Mouse (Mus musculus): ENCODE data around the gene Tnfrsf9.
"Not testable (repeated sequence)": the region's sequence is repeated elsewhere in the genome, so short reads cannot be mapped to it uniquely, and the experiment has no call there.

The Tnfrsf9 gene

GRCm38 (mm10) chr4:150914290-150914733, at the start of gene Tnfrsf9, which contains the start of gene Park7:
Gene Tnfrsf9 (plus strand): TSS chr4:150914562.
Gene Park7 (minus strand): TSS chr4:150914437.
- DNase-seq (ENCODE audit: low spot score in 2 of 2), result peak; percentile 96

GRCm38 (mm10) chr4:150865371-150865770, 49.0 kb upstream of the Tnfrsf9 start:
- no peak for DNase-seq (ENCODE audit: low spot score in 2 of 2)

GRCm38 (mm10) chr4:150866069-150866468, 48.3 kb upstream of the Tnfrsf9 start:
- DNase-seq (ENCODE audit: low spot score in 2 of 2), result no peak

GRCm38 (mm10) chr4:150866494-150866893, 47.9 kb upstream of the Tnfrsf9 start:
- DNase-seq (ENCODE audit: low spot score in 2 of 2), result no peak

GRCm38 (mm10) chr4:150868161-150868560, 46.2 kb upstream of the Tnfrsf9 start:
- no peak for DNase-seq (ENCODE audit: low spot score in 2 of 2)

- no peak for DNase-seq (ENCODE audit: low spot score in 2 of 2)
Observed at GRCm38 (mm10) chr4:150868859-150869258, 45.5 kb upstream of the Tnfrsf9 start.

- DNase-seq (ENCODE audit: low spot score in 2 of 2), result no peak
Observed at GRCm38 (mm10) chr4:150869276-150870197, 44.8 kb upstream of the Tnfrsf9 start.

- DNase-seq (ENCODE audit: low spot score in 2 of 2), result no peak
Observed at GRCm38 (mm10) chr4:150870963-150871391, 43.4 kb upstream of the Tnfrsf9 start.

- no peak for DNase-seq (ENCODE audit: low spot score in 2 of 2)
Observed at GRCm38 (mm10) chr4:150871392-150872138, 42.8 kb upstream of the Tnfrsf9 start.

- DNase-seq (ENCODE audit: low spot score in 2 of 2), result no peak
Observed at GRCm38 (mm10) chr4:150872139-150872651, 42.2 kb upstream of the Tnfrsf9 start.

- no peak for DNase-seq (ENCODE audit: low spot score in 2 of 2)
Observed at GRCm38 (mm10) chr4:150872681-150873080, 41.7 kb upstream of the Tnfrsf9 start.

GRCm38 (mm10) chr4:150874416-150874815, 39.9 kb upstream of the Tnfrsf9 start:
- DNase-seq (ENCODE audit: low spot score in 2 of 2), result not testable (repeated sequence)

GRCm38 (mm10) chr4:150875393-150875792, 39.0 kb upstream of the Tnfrsf9 start:
- DNase-seq (ENCODE audit: low spot score in 2 of 2), result no peak

- DNase-seq (ENCODE audit: low spot score in 2 of 2), result no peak
Observed at GRCm38 (mm10) chr4:150879631-150880030, 34.7 kb upstream of the Tnfrsf9 start.

GRCm38 (mm10) chr4:150880364-150880763, 34.0 kb upstream of the Tnfrsf9 start:
- no peak for DNase-seq (ENCODE audit: low spot score in 2 of 2)

GRCm38 (mm10) chr4:150882632-150883031, 31.7 kb upstream of the Tnfrsf9 start:
- DNase-seq (ENCODE audit: low spot score in 2 of 2), result no peak

- DNase-seq (ENCODE audit: low spot score in 2 of 2), result no peak
Observed at GRCm38 (mm10) chr4:150887903-150888302, 26.5 kb upstream of the Tnfrsf9 start.

- DNase-seq (ENCODE audit: low spot score in 2 of 2), result no peak
Observed at GRCm38 (mm10) chr4:150888492-150888891, 25.9 kb upstream of the Tnfrsf9 start.

- no peak for DNase-seq (ENCODE audit: low spot score in 2 of 2)
Observed at GRCm38 (mm10) chr4:150889273-150889954, 24.9 kb upstream of the Tnfrsf9 start.

GRCm38 (mm10) chr4:150889955-150890315, 24.4 kb upstream of the Tnfrsf9 start:
- no peak for DNase-seq (ENCODE audit: low spot score in 2 of 2)

- DNase-seq (ENCODE audit: low spot score in 2 of 2), result no peak
Observed at GRCm38 (mm10) chr4:150891308-150891707, 23.1 kb upstream of the Tnfrsf9 start.
